Mouse (Mus musculus): ENCODE results near the gene Slc19a3.

GRCm38 (mm10) chr1:83060643-83061042, 22.4 kb upstream of the Slc19a3 start, which contains the start of gene Krtap28-13:
- TF ChIP-seq GATA1 (IDR thresholded peaks at IDR 0.05; ENCODE audit: low read length) (no peak), TAL1 (IDR thresholded peaks at IDR 0.05; ENCODE audit: low read length) (no peak)

All from erythroblast, embryonic 14.5 days (primary cell).